Comparison of ENCODE assay signal across 8 mouse cellular contexts in genomic region chr19:5094243-5094632, GRCm38 (mm10). TPM values are rescaled to one million over a fixed set of nuclear protein-coding genes. Genes with fewer than 3 reads are reported as not detected.
DNase-seq lines count a peak whose midpoint lies in the region; ATAC-seq and TF ChIP-seq lines count a peak whose summit lies in the region.

No protein-coding gene starts in this region.

- peak overlapping the region; percentile 94 for H3K4me3 ChIP-seq in forebrain, postnatal 0 days (ENCODE audit: low read depth, low read length)
- H3K4me3 ChIP-seq in lung, embryonic 15.5 days = no peak overlapping the region

- peaks cover 30% of the 10 kb centered on the region for H3K36me3 ChIP-seq in forebrain, postnatal 0 days (ENCODE audit: insufficient read depth)
- peaks cover 24% of the 10 kb centered on the region for H3K36me3 ChIP-seq in lung, embryonic 15.5 days

- H3K9me3 ChIP-seq in forebrain, postnatal 0 days (ENCODE audit: low read length) = no peaks in the 10 kb centered on the region
- H3K9me3 ChIP-seq in lung, embryonic 15.5 days = no peaks in the 10 kb centered on the region

- ATAC-seq in forebrain, postnatal 0 days = peak; percentile 86
- ATAC-seq in lung, embryonic 15.5 days (ENCODE audit: borderline replicate concordance, extremely low read depth, low FRiP score, low TSS enrichment) = peak; percentile 35

- peak overlapping the region; percentile 74 for H3K4me2 ChIP-seq in forebrain, postnatal 0 days (ENCODE audit: low read depth)
- no peak overlapping the region for H3K4me2 ChIP-seq in lung, embryonic 15.5 days

- WGBS in forebrain, postnatal 0 days = 4% methylated on average over 20 of the region's 21 CpGs
- under 1% methylated on average over 21 of the region's 21 CpGs for WGBS in lung, embryonic 15.5 days

- H3K27me3 ChIP-seq in forebrain, postnatal 0 days (ENCODE audit: insufficient read depth, low read length) = no peaks in the 10 kb centered on the region
- H3K27me3 ChIP-seq in lung, embryonic 15.5 days = peaks cover 16% of the 10 kb centered on the region

- H3K9ac ChIP-seq in forebrain, postnatal 0 days = peak overlapping the region; percentile 99
- H3K9ac ChIP-seq in lung, embryonic 15.5 days = no peak overlapping the region

- peaks cover 38% of the 10 kb centered on the region for H3K4me1 ChIP-seq in forebrain, postnatal 0 days (ENCODE audit: insufficient read depth)
- H3K4me1 ChIP-seq in lung, embryonic 15.5 days = peaks cover 37% of the 10 kb centered on the region

- TF ChIP-seq CTCF in forebrain, postnatal 0 days (IDR thresholded peaks at IDR 0.05; ENCODE audit: low read depth) = peak; percentile 92

- peak overlapping the region; percentile 97 for H3K27ac ChIP-seq in forebrain, postnatal 0 days (ENCODE audit: low read depth, low read length)
- no peak overlapping the region for H3K27ac ChIP-seq in lung, embryonic 15.5 days

- DNase-seq in ES-CJ7 (ENCODE audit: low read depth, low spot score) = peak; percentile 95
- peak; percentile 96 to 98 for DNase-seq in cerebellum, adult 18-20 months
- peak; percentile 97 for DNase-seq in forebrain, postnatal 0 days
- DNase-seq in heart, postnatal 4 days = peak; percentile 95
- peak; percentile 93 for DNase-seq in layer of hippocampus, adult 9-10 months (ENCODE audit: low spot score)
- peak; percentile 84 for DNase-seq in ovary, adult 18-20 months (ENCODE audit: low spot score)
- DNase-seq in thymus, postnatal 0 days (ENCODE audit: low spot score) = peak; percentile 86

RNA-seq across cellular contexts. Expression of gene Cnih2, which starts 4.1 kb away (rescaled TPM):
- total RNA-seq in forebrain, postnatal 0 days (2014; rRNA removed) = 567 and 663 TPM in 2 replicates
- polyA plus RNA-seq in forebrain, postnatal 0 days (2015; fragmentation: Nextera tagmentation; extraction: Ambion mirVana) = 563 and 604 TPM in 2 replicates
- 1 to 10 TPM; 1.8 to 2.1 TPM for total RNA-seq in heart, postnatal 4 days (2021)
- polyA plus RNA-seq in lung, embryonic 15.5 days (2015; fragmentation: Nextera tagmentation; extraction: Ambion mirVana) = 8.6 and 9.0 TPM in 2 replicates
- 0.91 and 1.2 TPM in 2 replicates for polyA plus RNA-seq in thymus, postnatal 0 days (2015; fragmentation: Nextera tagmentation; extraction: Ambion mirVana)

RNA-seq across cellular contexts. Expression of gene Yif1a, which starts 5.9 kb away (rescaled TPM):
- 44.6 and 54.9 TPM in 2 replicates for total RNA-seq in forebrain, postnatal 0 days (2014; rRNA removed)
- 50.5 and 59.9 TPM in 2 replicates for polyA plus RNA-seq in forebrain, postnatal 0 days (2015; fragmentation: Nextera tagmentation; extraction: Ambion mirVana)
- 10 to 100 TPM; 70.2 to 72.5 TPM for total RNA-seq in heart, postnatal 4 days (2021)
- polyA plus RNA-seq in lung, embryonic 15.5 days (2015; fragmentation: Nextera tagmentation; extraction: Ambion mirVana) = 94.5 and 96.8 TPM in 2 replicates
- polyA plus RNA-seq in thymus, postnatal 0 days (2015; fragmentation: Nextera tagmentation; extraction: Ambion mirVana) = 65.9 and 75.7 TPM in 2 replicates

RNA-seq across cellular contexts. Expression of gene Tmem151a, which starts 8.9 kb away (rescaled TPM):
- total RNA-seq in forebrain, postnatal 0 days (2014; rRNA removed) = 22.6 and 37.0 TPM in 2 replicates
- polyA plus RNA-seq in forebrain, postnatal 0 days (2015; fragmentation: Nextera tagmentation; extraction: Ambion mirVana) = 40.6 and 46.2 TPM in 2 replicates
- 1 to 10 TPM; 3.8 to 4.1 TPM for total RNA-seq in heart, postnatal 4 days (2021)
- 3.4 and 4.6 TPM in 2 replicates for polyA plus RNA-seq in lung, embryonic 15.5 days (2015; fragmentation: Nextera tagmentation; extraction: Ambion mirVana)
- 0.32 and 0.33 TPM in 2 replicates for polyA plus RNA-seq in thymus, postnatal 0 days (2015; fragmentation: Nextera tagmentation; extraction: Ambion mirVana)

RNA-seq across cellular contexts. Expression of gene Rab1b, which starts 12.6 kb away (rescaled TPM):
- 219 and 231 TPM in 2 replicates for total RNA-seq in forebrain, postnatal 0 days (2014; rRNA removed)
- 249 and 288 TPM in 2 replicates for polyA plus RNA-seq in forebrain, postnatal 0 days (2015; fragmentation: Nextera tagmentation; extraction: Ambion mirVana)
- 100 to 1,000 TPM; 188 to 191 TPM for total RNA-seq in heart, postnatal 4 days (2021)
- polyA plus RNA-seq in lung, embryonic 15.5 days (2015; fragmentation: Nextera tagmentation; extraction: Ambion mirVana) = 288 and 294 TPM in 2 replicates
- 246 and 252 TPM in 2 replicates for polyA plus RNA-seq in thymus, postnatal 0 days (2015; fragmentation: Nextera tagmentation; extraction: Ambion mirVana)

RNA-seq across cellular contexts. Expression of gene Klc2, which starts 24.1 kb away (rescaled TPM):
- 138 and 146 TPM in 2 replicates for total RNA-seq in forebrain, postnatal 0 days (2014; rRNA removed)
- polyA plus RNA-seq in forebrain, postnatal 0 days (2015; fragmentation: Nextera tagmentation; extraction: Ambion mirVana) = 54.5 and 58.6 TPM in 2 replicates
- total RNA-seq in heart, postnatal 4 days (2021) = 10 to 100 TPM; 43.7 to 43.8 TPM
- 16.2 and 19.4 TPM in 2 replicates for polyA plus RNA-seq in lung, embryonic 15.5 days (2015; fragmentation: Nextera tagmentation; extraction: Ambion mirVana)
- 6.6 and 8.7 TPM in 2 replicates for polyA plus RNA-seq in thymus, postnatal 0 days (2015; fragmentation: Nextera tagmentation; extraction: Ambion mirVana)

Comparison
In these comparisons a context has a peak if more than half of its experiments do, and no peak if none do; other contexts are left out.
1. RNA of gene Cnih2, which starts 4.1 kb away (polyA plus RNA-seq): 563 to 604 TPM in forebrain, postnatal 0 days; 8.6 to 9.0 TPM in lung, embryonic 15.5 days and 0.91 to 1.2 TPM in thymus, postnatal 0 days; every median in the first group is over 10 times any median in the second.
2. Peak in every context shown above with its lines, with median percentiles within 50 percentile points of each other: DNase-seq.